Mouse (Mus musculus) E14TG2a.4 (cell line): ENCODE measurements around the gene Myo10.

Source experiments
- CTCF ChIP-seq: conservative IDR thresholded peaks from 2 replicates; pipeline ENCODE4 v1.5.1; 2014; ENCODE audit warnings: low read length
- NANOG ChIP-seq: IDR thresholded peaks from 2 replicates; pipeline ENCODE4 v1.6.1; 2014; ENCODE audit warnings: borderline replicate concordance, low read length, mixed read lengths
- POU5F1 ChIP-seq: IDR thresholded peaks from 2 replicates; pipeline ENCODE4 v1.6.1; 2014; ENCODE audit warnings: low read length, borderline replicate concordance

- no peak for TF ChIP-seq CTCF
- no peak for TF ChIP-seq POU5F1
- TF ChIP-seq NANOG = no peak
Observed at GRCm38 (mm10) chr15:25834920-25835674, 212.8 kb downstream of the Myo10 start.
